Mouse (Mus musculus): ENCODE results near the gene Exoc7. TPM values are rescaled to one million over a fixed set of nuclear protein-coding genes. Genes with fewer than 3 reads are reported as not detected.

Exoc7 gene
- polyA plus RNA-seq, 1 experiment from 2014 or later, result 118 TPM

GRCm38 (mm10) chr11:116326963-116327603, 20.1 kb upstream of the Exoc7 start:
- no peak overlapping the region for H3K27ac ChIP-seq
- H3K4me2 ChIP-seq (replicated peaks), result no peak overlapping the region
- H3K4me3 ChIP-seq (replicated peaks; ENCODE audit: low read length), result no peak overlapping the region
- no peaks in the 10 kb centered on the region for H3K36me3 ChIP-seq (replicated peaks; ENCODE audit: control insufficient read depth, insufficient read depth)
- no peak for ATAC-seq (ENCODE audit: low FRiP score)
- peaks cover 23% of the 10 kb centered on the region for H3K4me1 ChIP-seq (replicated peaks; ENCODE audit: control insufficient read depth, insufficient read depth, low read length)
- no peak overlapping the region for H3K9ac ChIP-seq
- WGBS, result 70% methylated on average over 7 of the region's 7 CpGs
- DNase-seq (ENCODE audit: low spot score), result no peak
- H3K27me3 ChIP-seq (ENCODE audit: control insufficient read depth, insufficient read depth, low read length), result no peaks in the 10 kb centered on the region
- H3K9me3 ChIP-seq (ENCODE audit: control insufficient read depth, low read length), result no peaks in the 10 kb centered on the region

GRCm38 (mm10) chr11:116318719-116319659, 12.0 kb upstream of the Exoc7 start:
- Histone ChIP-seq H3K4me3 (replicated peaks; ENCODE audit: low read length) (peak overlapping the region; percentile 35), H3K9ac (peak overlapping the region; percentile 59), H3K4me2 (replicated peaks) (peak overlapping the region; percentile 95), H3K27me3 (ENCODE audit: control insufficient read depth, insufficient read depth, low read length) (no peaks in the 10 kb centered on the region), H3K27ac (no peak overlapping the region), H3K36me3 (replicated peaks; ENCODE audit: control insufficient read depth, insufficient read depth) (no peaks in the 10 kb centered on the region), H3K9me3 (ENCODE audit: control insufficient read depth, low read length) (no peaks in the 10 kb centered on the region), H3K4me1 (replicated peaks; ENCODE audit: control insufficient read depth, insufficient read depth, low read length) (peaks cover 4% of the 10 kb centered on the region)
- ATAC-seq (ENCODE audit: low FRiP score) (peak; percentile 79), DNase-seq (ENCODE audit: low spot score) (peak; percentile 83)
- under 1% methylated on average over 41 of the region's 41 CpGs for WGBS

GRCm38 (mm10) chr11:116312359-116312758, 5.3 kb upstream of the Exoc7 start:
- DNase-seq (ENCODE audit: low spot score) (no peak), ATAC-seq (ENCODE audit: low FRiP score) (no peak)
- Histone ChIP-seq H3K27ac (no peak overlapping the region), H3K36me3 (replicated peaks; ENCODE audit: control insufficient read depth, insufficient read depth) (no peaks in the 10 kb centered on the region), H3K4me2 (replicated peaks) (no peak overlapping the region), H3K4me3 (replicated peaks; ENCODE audit: low read length) (no peak overlapping the region), H3K4me1 (replicated peaks; ENCODE audit: control insufficient read depth, insufficient read depth, low read length) (no peaks in the 10 kb centered on the region), H3K9me3 (ENCODE audit: control insufficient read depth, low read length) (no peaks in the 10 kb centered on the region), H3K27me3 (ENCODE audit: control insufficient read depth, insufficient read depth, low read length) (no peaks in the 10 kb centered on the region), H3K9ac (no peak overlapping the region)
- 66% methylated on average over 8 of the region's 8 CpGs for WGBS

DNA sequence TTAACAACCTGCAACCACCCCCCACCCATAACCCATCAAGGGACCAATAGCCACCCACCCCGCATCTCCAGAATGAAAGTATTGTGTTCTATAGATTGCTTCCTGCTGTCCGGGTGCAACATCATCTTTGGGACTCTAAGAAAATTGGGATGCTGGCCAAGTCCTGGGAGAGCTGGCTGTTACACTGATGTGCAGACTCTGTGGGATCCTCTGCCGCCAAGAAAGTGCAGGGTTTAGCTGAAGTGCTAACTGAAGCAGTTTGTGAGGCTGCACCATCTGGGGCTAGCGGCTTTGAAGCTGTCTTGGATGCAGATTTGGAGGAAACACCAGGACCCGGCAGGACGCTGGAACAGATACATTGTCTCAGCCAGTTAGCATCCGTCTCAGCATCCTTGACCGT, 4.1 kb upstream of the Exoc7 start:
- DNase-seq (ENCODE audit: low spot score) (peak; percentile 46), ATAC-seq (ENCODE audit: low FRiP score) (no peak)
- H3K9ac ChIP-seq, result no peak overlapping the region
- H3K27ac ChIP-seq, result peak overlapping the region; percentile 38; the same call in 1 of the 2 replicates
- H3K27me3 ChIP-seq (ENCODE audit: control insufficient read depth, insufficient read depth, low read length), result no peaks in the 10 kb centered on the region
- H3K4me1 ChIP-seq (replicated peaks; ENCODE audit: control insufficient read depth, insufficient read depth, low read length), result no peaks in the 10 kb centered on the region
- no peak overlapping the region for H3K4me2 ChIP-seq (replicated peaks)
- WGBS, result 47% methylated on average over 8 of the region's 8 CpGs
- H3K36me3 ChIP-seq (replicated peaks; ENCODE audit: control insufficient read depth, insufficient read depth), result no peaks in the 10 kb centered on the region
- H3K4me3 ChIP-seq (replicated peaks; ENCODE audit: low read length), result no peak overlapping the region
- no peaks in the 10 kb centered on the region for H3K9me3 ChIP-seq (ENCODE audit: control insufficient read depth, low read length)

DNA sequence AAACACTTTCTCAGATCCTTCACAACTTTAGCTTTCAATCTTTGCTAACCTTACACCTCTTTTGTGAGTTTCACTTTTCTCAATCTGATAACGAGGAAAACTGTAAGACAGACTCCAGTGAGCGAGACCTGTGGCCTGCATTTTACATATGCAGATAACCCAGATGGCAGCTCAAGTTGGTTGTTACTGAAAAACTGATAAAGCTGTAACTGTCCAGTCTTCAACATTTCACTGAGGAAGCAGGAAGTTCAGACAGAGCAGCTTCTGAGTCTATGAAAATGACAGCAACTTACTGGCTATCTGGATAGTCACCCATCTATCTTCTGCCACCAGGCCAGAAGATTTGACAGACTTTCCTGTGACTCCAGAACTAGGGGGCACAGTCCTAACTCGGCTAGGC, 2.6 kb upstream of the Exoc7 start:
- H3K27ac ChIP-seq, result no peak overlapping the region
- H3K27me3 ChIP-seq (ENCODE audit: control insufficient read depth, insufficient read depth, low read length), result no peaks in the 10 kb centered on the region
- ATAC-seq (ENCODE audit: low FRiP score) (no peak), DNase-seq (ENCODE audit: low spot score) (no peak)
- no peak overlapping the region for H3K9ac ChIP-seq
- WGBS, result 85% methylated on average over 3 of the region's 3 CpGs
- H3K4me3 ChIP-seq (replicated peaks; ENCODE audit: low read length), result no peak overlapping the region
- H3K9me3 ChIP-seq (ENCODE audit: control insufficient read depth, low read length), result no peaks in the 10 kb centered on the region
- H3K36me3 ChIP-seq (replicated peaks; ENCODE audit: control insufficient read depth, insufficient read depth), result peaks cover 4% of the 10 kb centered on the region
- H3K4me2 ChIP-seq (replicated peaks), result no peak overlapping the region
- peaks cover 7% of the 10 kb centered on the region for H3K4me1 ChIP-seq (replicated peaks; ENCODE audit: control insufficient read depth, insufficient read depth, low read length)

GRCm38 (mm10) chr11:116307762-116308531, 914 bp upstream of the Exoc7 start:
- no peaks in the 10 kb centered on the region for H3K27me3 ChIP-seq (ENCODE audit: control insufficient read depth, insufficient read depth, low read length)
- H3K9ac ChIP-seq, result no peak overlapping the region
- no peak overlapping the region for H3K27ac ChIP-seq
- peaks cover 7% of the 10 kb centered on the region for H3K4me1 ChIP-seq (replicated peaks; ENCODE audit: control insufficient read depth, insufficient read depth, low read length)
- no peak overlapping the region for H3K4me2 ChIP-seq (replicated peaks)
- peaks cover 21% of the 10 kb centered on the region for H3K36me3 ChIP-seq (replicated peaks; ENCODE audit: control insufficient read depth, insufficient read depth)
- H3K4me3 ChIP-seq (replicated peaks; ENCODE audit: low read length), result no peak overlapping the region
- no peaks in the 10 kb centered on the region for H3K9me3 ChIP-seq (ENCODE audit: control insufficient read depth, low read length)
- ATAC-seq (ENCODE audit: low FRiP score), result no peak
- WGBS, result 94% methylated on average over 12 of the region's 12 CpGs
- DNase-seq (ENCODE audit: low spot score), result no peak

DNA sequence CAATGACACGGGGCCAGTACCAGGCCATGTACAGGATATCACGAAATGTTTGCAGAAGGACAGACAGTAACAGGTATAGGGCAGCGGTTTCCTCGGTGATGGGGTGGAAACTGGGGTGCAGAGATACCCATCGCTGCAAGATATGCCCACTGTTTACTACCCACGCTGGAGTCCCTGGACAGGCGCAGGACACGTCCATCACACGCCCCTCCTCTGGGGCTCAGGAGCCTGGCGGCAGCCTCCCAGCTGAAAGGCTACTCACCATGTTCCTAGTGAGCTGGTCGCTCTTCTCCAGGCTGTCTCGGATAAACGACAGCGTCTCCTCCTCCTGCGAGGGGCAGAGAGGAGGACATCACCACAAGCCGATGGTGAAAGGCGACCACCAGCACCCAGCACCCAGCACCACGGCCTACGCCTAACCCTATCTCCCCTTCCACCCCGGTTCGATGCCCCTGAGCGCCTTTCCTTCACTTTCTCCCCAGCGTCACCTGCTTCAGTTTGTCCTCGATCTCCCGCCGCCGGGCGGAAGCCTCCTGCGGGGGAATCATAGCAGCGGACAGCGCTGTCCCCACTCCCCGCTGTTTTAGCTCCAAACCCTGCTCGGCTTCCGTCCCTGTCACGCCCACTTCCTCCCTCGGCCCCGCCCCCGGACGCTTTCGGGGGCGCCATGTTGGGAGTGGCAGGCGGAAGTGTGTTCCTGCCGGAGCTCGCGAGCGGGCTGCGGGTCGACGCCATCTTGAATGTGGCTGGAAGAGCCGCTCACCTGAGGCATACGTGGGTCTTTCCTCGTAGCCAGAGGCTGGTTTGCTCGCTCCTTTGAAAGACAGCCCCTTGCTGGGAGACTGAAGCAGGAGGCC, 679 bp downstream of the Exoc7 start:
- H3K27ac ChIP-seq, result peak overlapping the region; percentile 34; the same call in 1 of the 2 replicates
- no peaks in the 10 kb centered on the region for H3K9me3 ChIP-seq (ENCODE audit: control insufficient read depth, low read length)
- peaks cover 37% of the 10 kb centered on the region for H3K36me3 ChIP-seq (replicated peaks; ENCODE audit: control insufficient read depth, insufficient read depth)
- peak; percentile 95 for DNase-seq (ENCODE audit: low spot score)
- peak overlapping the region; percentile 66 for H3K9ac ChIP-seq
- H3K4me2 ChIP-seq (replicated peaks), result peak overlapping the region; percentile 72
- ATAC-seq (ENCODE audit: low FRiP score), result peak; percentile 92
- 2% methylated on average over 53 of the region's 53 CpGs for WGBS
- H3K4me3 ChIP-seq (replicated peaks; ENCODE audit: low read length), result peak overlapping the region; percentile 60
- H3K4me1 ChIP-seq (replicated peaks; ENCODE audit: control insufficient read depth, insufficient read depth, low read length), result peaks cover 7% of the 10 kb centered on the region
- H3K27me3 ChIP-seq (ENCODE audit: control insufficient read depth, insufficient read depth, low read length), result no peaks in the 10 kb centered on the region

- Histone ChIP-seq H3K27me3 (ENCODE audit: control insufficient read depth, insufficient read depth, low read length) (no peaks in the 10 kb centered on the region), H3K9ac (no peak overlapping the region), H3K9me3 (ENCODE audit: control insufficient read depth, low read length) (no peaks in the 10 kb centered on the region), H3K4me3 (replicated peaks; ENCODE audit: low read length) (peak overlapping the region; percentile 60), H3K36me3 (replicated peaks; ENCODE audit: control insufficient read depth, insufficient read depth) (peaks cover 46% of the 10 kb centered on the region), H3K27ac (no peak overlapping the region), H3K4me1 (replicated peaks; ENCODE audit: control insufficient read depth, insufficient read depth, low read length) (peaks cover 7% of the 10 kb centered on the region), H3K4me2 (replicated peaks) (peak overlapping the region; percentile 72)
- no peak for DNase-seq (ENCODE audit: low spot score)
- no peak for ATAC-seq (ENCODE audit: low FRiP score)
- WGBS, result 96% methylated on average over 2 of the region's 2 CpGs
Measured at GRCm38 (mm10) chr11:116305423-116305822, 1.6 kb downstream of the Exoc7 start.
